Mouse (Mus musculus): ENCODE data around the gene Mpped1.

Gene Mpped1

GRCm38 (mm10) chr15:83883821-83884220 lies 104.6 kb downstream of the Mpped1 start:
- DNase-seq (ENCODE audit: low read depth in 2 of 2, low spot score in 2 of 2), result no peak

- DNase-seq (ENCODE audit: low read depth in 2 of 2, low spot score in 2 of 2), result no peak
These were observed 105.0 kb downstream of the Mpped1 start for GRCm38 (mm10) chr15:83884291-83884690.

GRCm38 (mm10) chr15:83892871-83893270 lies 113.6 kb downstream of the Mpped1 start:
- no peak for DNase-seq (ENCODE audit: low read depth in 2 of 2, low spot score in 2 of 2)

GRCm38 (mm10) chr15:83894261-83894660 lies 115.0 kb downstream of the Mpped1 start:
- DNase-seq (ENCODE audit: low read depth in 2 of 2, low spot score in 2 of 2), result no peak

- DNase-seq (ENCODE audit: low read depth in 2 of 2, low spot score in 2 of 2), result no peak
These were observed 116.7 kb downstream of the Mpped1 start for GRCm38 (mm10) chr15:83896011-83896410.

GRCm38 (mm10) chr15:83897286-83897685 lies 118.0 kb downstream of the Mpped1 start:
- no peak for DNase-seq (ENCODE audit: low read depth in 2 of 2, low spot score in 2 of 2)

- DNase-seq (ENCODE audit: low read depth in 2 of 2, low spot score in 2 of 2), result no peak
These were observed 127.2 kb downstream of the Mpped1 start for GRCm38 (mm10) chr15:83906472-83906871.
